Mouse (Mus musculus) mature B cell (primary cell): Measurements from ENCODE around the gene Cnot8.
"Not testable (repeated sequence)": the region's sequence is repeated elsewhere in the genome, so short reads cannot be mapped to it uniquely, and the experiment has no call there.

ENCODE experiments used
- in situ Hi-C: fragments of 300-500 bp; cut with MboI; formaldehyde crosslinking; loops from 2 replicates; pipeline ENCODE4 v1.14.3; 2019

The Cnot8 gene

GRCm38 (mm10) chr11:58103697-58104306 is at the start of gene Cnot8:
Gene Cnot8 (plus strand): TSS chr11:58104153.
- in situ Hi-C loops: loop anchor here (10.0 kb wide), 1 partner anchor 89 kb away; no protein-coding TSS in a partner anchor

GRCm38 (mm10) chr11:58057455-58057854 is 46.5 kb upstream of the Cnot8 start:
- in situ Hi-C loops: loop anchor here (10.0 kb wide), 1 partner anchor 103 kb away; no protein-coding TSS in a partner anchor

DNA sequence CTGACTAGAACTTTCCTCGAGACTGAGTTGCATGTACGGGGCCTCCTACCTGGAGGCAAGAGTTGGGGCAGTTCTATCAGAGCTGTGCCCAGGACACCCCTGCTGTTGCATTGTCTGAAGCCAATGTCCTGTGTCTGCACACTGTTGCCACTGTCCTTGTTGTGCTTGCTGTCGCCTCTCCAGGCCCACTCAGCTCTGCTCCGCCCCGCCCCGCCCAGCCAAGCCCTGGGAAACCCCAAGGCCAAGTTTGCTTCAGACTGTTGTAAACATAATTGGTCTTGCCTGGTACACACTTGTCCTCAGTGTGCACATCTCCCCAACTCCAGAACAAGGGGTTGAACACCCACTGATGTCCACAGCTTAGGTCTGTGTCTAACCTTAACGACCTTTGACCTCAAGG is 44.2 kb upstream of the Cnot8 start:
- in situ Hi-C loops: loop anchor here (10.0 kb wide), 1 partner anchor 105 kb away; no protein-coding TSS in a partner anchor

DNA sequence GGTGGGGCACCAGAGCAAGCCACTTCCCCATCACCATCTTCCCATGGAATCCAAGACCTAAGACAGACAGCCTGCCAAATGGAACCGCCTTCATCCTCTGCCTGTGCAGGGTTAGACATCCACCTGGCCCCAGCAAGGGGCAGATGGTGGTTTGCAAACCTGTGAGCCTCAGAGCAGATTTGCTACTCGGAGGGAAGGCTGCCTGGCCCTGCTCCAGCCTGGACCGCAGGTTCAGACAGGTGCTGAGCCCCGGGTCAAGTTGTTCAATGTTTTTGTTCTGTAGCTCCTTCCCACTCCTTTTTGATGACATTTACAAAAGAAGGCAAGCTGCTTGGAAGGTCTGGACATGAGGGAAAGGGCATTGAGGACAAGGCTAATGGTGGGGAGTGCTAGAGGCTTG is 42.7 kb upstream of the Cnot8 start:
- in situ Hi-C loops: not testable (repeated sequence)

DNA sequence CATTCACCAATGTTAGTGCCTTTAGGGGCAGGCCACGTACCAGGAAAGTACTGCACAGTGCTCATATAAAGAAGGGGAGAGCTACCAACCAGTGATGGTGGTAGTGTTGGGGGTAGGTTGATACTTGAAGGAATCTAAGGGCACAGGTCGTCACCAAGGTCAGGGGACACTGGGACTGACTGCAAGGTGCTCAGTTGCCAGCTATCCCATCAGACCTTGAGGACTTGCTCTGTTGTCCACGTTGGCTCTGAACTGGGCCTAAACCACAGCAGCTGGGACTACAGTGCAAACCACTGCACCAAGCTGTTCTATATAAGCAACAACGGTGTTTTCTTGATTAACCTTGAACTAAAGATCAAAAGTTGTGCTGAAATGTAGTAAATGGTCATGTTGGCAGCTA is 41.4 kb upstream of the Cnot8 start:
- in situ Hi-C loops: no loop called here

DNA sequence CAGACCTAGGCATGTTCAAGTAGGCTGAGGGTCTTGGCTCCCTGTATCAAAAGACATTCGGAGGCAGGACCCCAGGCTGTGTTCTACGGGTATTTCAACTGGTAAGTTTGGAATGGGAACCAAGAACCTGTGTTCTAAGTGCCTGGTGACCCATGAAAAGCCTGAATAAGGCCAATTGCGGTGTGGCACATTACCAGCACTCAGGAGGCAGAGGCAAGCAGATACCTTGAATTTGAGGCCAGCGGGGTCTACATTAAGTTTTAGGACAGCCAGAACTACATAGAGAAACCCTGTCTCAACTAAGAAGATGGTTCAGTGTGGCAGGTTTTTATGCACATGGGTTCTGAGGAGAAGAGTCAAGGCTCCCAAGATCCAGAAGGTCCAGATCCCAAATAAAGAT is 38.9 kb upstream of the Cnot8 start:
- in situ Hi-C loops: no loop called here

DNA sequence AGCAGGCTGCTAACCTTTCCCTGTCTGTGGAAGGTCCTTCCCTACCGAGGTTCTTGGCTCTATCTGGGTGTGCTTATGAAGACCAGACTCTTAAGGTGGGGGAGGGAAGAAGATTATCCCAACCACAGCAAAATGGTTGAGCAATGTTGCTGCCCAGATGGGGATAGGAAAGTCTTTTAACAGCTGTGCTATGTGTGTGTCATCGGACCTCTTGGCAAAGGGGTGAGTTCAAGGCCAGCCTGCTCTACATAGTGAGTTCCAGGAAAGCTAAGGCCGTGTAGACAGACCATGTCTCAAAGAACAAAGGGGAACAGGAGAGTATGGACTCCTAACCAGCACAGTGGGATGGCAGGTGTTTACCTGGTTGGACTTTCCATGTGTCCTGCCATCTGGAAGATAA is 31.0 kb upstream of the Cnot8 start:
- in situ Hi-C loops: no loop called here

GRCm38 (mm10) chr11:58077270-58077669 is 26.7 kb upstream of the Cnot8 start:
- in situ Hi-C loops: no loop called here

GRCm38 (mm10) chr11:58081716-58082115 is 22.2 kb upstream of the Cnot8 start:
- in situ Hi-C loops: no loop called here

DNA sequence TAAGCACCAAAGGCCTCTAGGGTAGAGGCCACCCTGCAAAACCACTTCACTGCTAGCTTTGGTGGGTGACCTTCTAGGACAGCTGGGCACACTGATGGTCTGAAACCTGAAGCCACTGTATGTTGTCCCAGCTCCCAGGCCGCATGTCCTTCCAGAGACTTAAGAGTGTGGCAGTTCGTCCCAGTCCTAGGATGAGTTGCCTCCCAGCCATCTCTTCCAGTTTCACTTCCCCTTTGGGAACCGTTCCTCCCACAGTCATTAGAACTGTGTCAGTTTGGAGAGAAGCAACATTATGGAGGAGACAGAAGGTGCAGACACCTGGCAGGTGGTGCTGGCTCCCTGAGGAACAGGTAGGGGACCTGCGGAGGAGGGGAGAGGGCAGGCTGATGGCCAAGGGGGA is 11.4 kb upstream of the Cnot8 start:
- in situ Hi-C loops: no loop called here

DNA sequence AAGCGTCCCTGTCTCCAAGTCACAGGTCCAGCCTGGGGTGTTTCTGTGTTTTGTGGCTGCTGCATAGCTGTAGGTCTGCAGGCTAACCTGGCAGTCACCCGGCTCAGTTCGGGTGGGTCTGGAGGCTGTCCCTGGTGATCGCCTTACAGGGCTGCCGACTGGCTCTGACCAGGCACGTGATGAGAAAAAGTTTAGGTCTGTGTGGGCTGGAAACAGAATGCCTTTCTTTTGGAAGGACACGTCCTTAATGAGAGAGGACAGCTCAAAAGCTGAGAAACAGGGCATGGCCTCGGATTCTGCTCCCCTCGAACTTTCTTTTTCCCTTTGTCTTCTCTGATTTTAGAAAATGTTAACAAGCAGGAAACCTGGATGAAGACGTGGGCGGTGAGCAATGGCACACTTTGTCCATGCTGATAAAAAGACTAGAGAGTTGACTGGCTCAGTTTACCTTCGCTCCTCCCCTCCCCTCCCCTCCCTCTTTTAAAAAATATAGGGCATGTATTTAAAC is 10.9 kb upstream of the Cnot8 start, which contains the start of gene Gm12248:
Gene Gm12248, minus strand, starts transcription at position 114 of the 508 bp plus-strand sequence.
- in situ Hi-C loops: no loop called here

DNA sequence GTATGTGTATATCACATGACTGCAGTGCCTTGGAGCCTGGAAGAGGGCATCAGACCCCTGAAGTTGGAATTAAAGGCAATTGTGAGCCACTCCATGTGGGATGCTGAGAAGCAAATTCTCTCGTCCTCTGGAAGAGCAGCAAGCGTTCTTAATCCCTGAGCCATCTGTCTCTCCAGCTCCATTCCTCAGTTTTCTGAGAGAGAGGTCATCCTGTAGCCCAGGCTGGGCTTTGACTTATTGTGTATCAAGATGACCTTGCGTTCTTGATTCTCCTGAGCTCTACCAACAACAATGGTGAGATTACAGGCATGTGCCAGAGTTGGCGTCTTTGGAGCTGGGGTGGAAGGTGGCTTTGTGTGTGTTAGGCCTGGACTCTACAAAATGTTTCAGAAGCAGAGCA is 9.2 kb upstream of the Cnot8 start:
- in situ Hi-C loops: no loop called here

DNA sequence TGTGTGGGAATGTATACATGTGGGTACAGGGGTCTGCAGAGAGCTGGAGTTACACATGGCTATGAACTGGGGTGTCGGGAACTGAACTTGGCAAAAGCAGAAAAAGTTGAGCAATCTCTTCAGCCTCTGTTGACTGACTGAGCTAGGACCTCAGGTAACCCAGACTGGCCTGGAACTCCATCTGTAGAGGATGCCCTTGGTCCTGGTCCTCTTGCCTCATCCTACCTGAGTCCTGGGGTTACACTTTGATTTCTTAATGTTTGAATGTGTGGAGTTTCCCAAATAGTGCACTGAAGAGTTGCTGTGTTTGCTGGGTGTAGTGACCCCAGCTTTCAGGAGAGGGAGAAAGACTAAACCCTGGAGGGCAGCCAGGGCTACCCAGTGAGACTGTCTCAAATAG is 8.4 kb upstream of the Cnot8 start:
- in situ Hi-C loops: no loop called here

DNA sequence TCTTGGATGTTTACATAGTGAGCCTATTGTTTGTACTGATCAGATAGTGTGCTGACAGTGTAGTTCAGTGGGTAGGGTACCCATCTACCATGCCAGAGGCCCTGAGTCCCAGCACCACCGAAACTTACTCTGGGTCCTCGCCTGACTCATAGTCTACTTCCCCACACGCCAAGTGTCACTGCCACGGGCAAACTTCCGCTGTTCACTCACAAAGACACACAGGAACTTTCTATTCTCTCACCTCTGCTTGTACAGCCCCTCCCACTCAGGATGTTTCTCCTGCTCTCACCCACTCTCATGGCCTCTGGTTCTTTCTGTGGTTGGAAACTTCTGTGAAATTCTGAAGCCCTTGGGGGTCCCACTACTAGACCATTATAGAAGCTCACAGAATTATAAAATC is 7.8 kb upstream of the Cnot8 start:
- in situ Hi-C loops: no loop called here

GRCm38 (mm10) chr11:58096821-58097620 is 6.9 kb upstream of the Cnot8 start:
- in situ Hi-C loops: no loop called here

- in situ Hi-C loops: no loop called here
These were observed 6.2 kb upstream of the Cnot8 start for GRCm38 (mm10) chr11:58097621-58098365.

- in situ Hi-C loops: not testable (repeated sequence)
These were observed 5.6 kb upstream of the Cnot8 start for GRCm38 (mm10) chr11:58098366-58098720.

- in situ Hi-C loops: loop anchor here (10.0 kb wide), 1 partner anchor 85 kb away; no protein-coding TSS in a partner anchor
These were observed 3.9 kb upstream of the Cnot8 start for GRCm38 (mm10) chr11:58100006-58100405.

DNA sequence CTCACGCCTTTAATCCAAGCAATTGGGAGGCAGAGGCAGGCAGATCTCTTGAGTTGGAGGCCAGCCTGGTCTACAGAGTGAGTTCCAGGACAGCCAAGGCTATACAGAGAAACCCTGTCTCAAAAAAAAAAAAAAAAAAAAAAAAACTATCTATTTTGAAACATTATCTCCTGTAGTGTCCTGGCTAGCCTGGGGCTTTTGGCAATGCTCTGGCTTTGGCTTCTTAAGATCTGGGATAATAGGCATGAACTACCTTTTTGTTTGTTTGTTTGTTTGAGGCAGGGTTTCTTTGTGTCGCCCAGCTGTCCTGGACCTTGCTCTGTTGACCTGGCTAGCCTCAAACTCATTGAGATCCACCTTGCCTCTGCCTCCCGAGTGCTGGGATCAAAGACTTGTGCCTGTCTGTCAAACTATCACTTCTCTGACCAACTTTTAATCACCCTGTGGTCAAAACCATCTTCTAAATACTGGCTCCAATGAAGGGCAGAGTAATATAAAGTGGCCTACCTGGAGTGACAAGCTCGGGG is 2.7 kb upstream of the Cnot8 start:
- in situ Hi-C loops: loop anchor here (10.0 kb wide), 1 partner anchor 86 kb away; no protein-coding TSS in a partner anchor

DNA sequence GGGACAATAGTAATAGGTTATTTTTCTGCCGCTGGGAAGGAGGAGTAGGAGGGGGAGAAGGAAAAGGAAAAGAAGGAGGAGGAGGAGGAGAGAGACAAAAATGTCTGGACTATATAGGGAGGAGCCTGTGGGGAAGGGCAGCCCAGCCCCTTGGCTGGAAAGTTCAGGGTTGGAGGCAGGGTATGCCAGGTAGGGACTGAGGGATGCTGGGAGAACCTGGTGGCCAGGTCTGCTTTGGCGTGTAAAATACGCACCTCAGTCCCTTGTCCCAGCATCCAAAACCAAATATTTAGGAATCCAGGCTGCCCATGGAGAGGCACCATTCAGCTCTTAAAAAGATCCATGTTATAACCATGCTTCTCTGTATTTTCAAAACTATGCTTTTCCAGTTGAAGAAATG is 1.8 kb upstream of the Cnot8 start:
- in situ Hi-C loops: loop anchor here (10.0 kb wide), 1 partner anchor 87 kb away; no protein-coding TSS in a partner anchor

DNA sequence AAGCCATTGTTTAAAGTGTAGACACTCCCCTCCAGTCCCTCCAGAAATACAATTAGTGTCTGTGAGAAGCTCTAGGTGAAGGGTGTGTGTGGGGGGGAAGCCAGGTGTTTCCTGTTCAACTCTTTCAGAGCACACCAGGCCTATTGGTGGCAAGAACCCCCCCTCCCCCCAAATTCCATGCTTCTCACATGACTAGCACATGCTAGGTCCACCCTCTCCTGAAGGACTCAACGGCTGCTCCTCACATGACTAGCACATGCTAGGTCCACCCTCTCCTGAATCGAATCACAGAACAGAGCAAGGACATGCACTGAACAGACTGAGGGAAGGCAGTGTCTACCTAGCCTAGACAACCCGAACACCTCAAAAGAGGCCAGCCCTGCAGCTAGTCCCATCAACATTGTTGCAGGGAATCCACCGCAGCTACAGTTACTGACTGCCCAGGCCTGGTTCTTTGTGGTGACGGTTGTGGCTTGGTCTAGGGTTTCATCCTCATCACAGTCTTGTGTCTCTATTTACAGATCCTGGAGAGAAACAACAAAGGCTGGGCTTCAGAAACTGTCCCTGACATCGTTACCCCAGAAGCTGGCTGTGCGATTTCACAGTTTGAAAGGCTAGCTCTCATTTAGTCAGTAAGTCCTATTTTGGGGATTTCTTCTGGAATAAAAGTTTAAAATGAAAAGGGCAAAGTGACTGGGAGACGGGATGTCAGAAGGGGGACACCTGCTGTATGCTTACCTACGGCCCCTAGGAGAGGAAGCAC is 1.2 kb upstream of the Cnot8 start:
- in situ Hi-C loops: loop anchor here (10.0 kb wide), 1 partner anchor 88 kb away; no protein-coding TSS in a partner anchor
